Mouse (Mus musculus) spleen, postnatal 14 days (tissue): ENCODE measurements around the gene Zbtb48.
A peak's percentile ranks its signal among the peaks of the same experiment; 100 is the strongest.

Source experiments
- DNase-seq, 2 experiments: peaks; one replicate each; pipeline ENCODE4 v3.0.0; 2021 to 2022; ENCODE audit warnings: low spot score in 2 of 2

Zbtb48 gene

DNA sequence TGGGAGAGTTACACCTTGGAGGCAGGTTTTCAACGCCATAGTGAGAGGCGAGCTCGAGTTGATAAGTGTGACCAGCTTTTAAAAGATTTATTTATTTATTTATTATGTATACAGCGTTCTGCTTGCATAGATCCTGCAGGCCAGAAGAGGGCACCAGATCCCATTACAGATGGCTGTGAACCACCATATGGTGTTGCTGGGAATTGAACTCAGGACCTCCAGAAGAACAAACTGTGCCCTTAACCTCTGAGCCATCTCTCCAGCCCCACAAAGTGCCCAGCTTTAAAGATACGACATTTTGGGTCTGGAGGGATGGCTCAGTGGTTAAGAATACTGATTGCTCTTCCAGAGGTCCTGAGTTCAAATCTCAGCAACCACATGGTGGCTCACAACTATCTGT, 1.6 kb upstream of the Zbtb48 start:
- no peak for DNase-seq

DNA sequence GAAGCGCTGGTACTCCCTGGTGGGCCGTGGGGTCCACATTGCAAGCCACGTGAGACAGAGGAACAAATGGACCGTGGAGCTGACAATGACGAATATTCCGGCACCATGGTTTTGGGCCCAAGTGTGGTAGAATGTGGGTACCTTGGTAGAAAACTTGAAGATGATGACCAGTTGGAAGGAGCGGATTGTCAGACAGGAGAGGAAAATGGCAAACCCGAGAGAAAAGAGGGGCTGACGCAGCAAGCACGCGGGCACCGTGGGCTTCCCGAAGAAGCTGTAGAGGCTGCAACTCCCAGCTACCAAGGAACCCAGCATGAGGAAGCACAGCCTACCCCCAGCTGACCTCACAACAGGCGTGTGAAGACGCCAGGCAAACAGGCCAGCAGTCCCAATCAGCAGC, 985 bp upstream of the Zbtb48 start:
- DNase-seq: no peak

GRCm38 (mm10) chr4:152026751-152027508, 541 bp downstream of the Zbtb48 start:
- no peak for DNase-seq

- no peak for DNase-seq
These were observed 2.9 kb downstream of the Zbtb48 start for GRCm38 (mm10) chr4:152024525-152024924.

- DNase-seq: no peak
These were observed 5.0 kb downstream of the Zbtb48 start for GRCm38 (mm10) chr4:152022506-152022905.

DNA sequence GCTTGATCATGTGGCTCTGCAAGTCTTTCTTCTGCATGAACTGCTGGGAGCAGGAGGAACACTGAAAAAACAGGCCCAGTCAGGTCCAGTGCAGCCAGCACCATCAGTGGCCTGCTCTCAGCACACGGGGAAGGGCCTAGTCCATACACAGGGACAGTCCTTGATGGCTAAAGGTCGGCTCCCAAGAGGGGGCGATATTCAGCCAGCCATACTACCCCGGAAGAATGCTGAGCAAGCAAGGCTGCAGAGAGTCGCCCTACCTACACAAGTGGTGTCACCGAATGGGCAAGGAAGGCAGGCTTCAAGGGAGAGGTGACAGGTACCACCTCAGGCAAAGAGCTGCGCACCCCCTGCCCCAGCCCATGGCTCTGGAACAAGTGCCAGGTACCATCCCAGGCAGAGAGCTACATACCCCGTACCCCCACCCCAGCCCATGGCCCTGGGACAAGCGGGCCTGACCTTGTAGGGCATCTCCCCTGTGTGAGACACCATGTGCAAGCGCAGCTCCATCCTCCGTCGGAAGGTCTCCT, 5.8 kb downstream of the Zbtb48 start:
- DNase-seq: no peak

DNA sequence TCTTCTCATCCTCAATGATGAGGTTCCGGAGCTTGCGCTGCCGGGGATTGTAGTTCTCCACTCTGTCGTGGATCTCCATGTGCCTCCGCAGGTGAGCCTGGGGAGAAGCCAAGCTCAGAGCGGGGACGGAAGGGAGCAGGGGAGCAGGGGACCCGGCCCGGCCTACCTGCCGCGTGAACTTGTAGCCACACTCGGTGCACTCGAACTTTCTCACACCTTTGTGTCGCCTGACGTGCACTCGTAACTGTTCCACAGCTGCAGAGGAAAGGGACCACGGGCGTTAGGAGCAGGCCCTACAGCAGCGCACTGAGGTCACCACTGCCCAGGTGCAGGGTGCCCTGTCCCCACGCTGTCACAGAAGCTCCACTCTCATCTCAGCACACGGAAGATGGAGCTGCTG, 7.4 kb downstream of the Zbtb48 start:
- no peak for DNase-seq

- no peak for DNase-seq
These were observed 8.4 kb downstream of the Zbtb48 start for GRCm38 (mm10) chr4:152019073-152019472.

- no peak for DNase-seq
These were observed 14.2 kb downstream of the Zbtb48 start for GRCm38 (mm10) chr4:152013036-152013813.

- DNase-seq: no peak
These were observed 15.4 kb downstream of the Zbtb48 start for GRCm38 (mm10) chr4:152012109-152012508.

- no peak for DNase-seq
These were observed 16.2 kb downstream of the Zbtb48 start for GRCm38 (mm10) chr4:152011171-152011760.

DNA sequence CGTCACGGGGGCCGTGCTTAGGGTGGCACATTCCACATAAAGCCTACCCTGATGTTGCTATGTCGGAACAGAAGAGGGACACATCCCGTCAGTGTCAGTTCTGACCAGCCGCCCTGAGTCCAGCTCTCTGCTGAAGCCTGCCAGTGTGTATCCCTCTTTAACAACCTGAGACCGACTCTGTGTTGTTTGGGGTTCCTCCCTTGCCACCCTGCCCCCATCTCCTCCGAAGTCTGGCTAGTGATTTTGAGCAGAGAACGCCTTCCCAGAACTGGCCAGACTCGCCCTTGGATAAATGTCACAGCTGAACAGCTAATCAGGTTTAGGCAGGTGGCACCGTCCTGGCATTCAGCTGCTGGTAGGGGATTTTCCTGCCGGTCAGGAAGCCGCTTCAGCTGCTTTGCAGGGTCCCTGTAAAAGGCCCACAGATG, 16.8 kb downstream of the Zbtb48 start:
- no peak for DNase-seq

DNA sequence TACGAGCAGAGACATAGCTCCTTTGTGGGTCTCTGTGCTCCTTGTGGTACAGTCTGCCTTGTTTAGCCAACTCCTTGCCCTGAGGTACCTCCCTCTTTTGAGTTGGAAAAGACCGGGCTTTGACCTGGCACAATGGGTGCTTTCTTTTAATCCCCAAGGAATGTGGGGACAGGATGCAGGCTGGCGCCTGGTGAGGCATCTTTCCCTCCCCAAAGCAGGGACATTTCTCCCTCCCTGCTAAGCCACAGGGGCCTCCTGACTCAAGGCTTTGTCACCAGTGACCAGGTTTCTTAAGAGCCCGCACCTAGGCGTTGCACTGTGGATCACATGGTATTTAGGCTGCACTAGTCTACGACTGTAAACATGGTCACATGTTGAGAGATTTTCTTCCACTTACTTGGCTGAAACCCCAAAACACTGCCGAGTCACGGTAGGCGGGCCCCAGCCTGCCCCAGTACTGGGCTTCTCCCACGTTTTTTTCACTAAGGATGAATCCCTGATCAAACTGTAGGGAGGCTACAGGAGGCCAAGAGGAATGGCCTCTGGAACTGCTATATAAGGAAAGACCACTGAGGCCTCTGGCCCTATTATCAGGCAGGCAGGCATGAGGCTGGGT, 17.3 kb downstream of the Zbtb48 start:
- no peak for DNase-seq

- DNase-seq: peak in 1 of 2 experiments; percentile 40
These were observed 18.1 kb downstream of the Zbtb48 start for GRCm38 (mm10) chr4:152009076-152010051.

DNA sequence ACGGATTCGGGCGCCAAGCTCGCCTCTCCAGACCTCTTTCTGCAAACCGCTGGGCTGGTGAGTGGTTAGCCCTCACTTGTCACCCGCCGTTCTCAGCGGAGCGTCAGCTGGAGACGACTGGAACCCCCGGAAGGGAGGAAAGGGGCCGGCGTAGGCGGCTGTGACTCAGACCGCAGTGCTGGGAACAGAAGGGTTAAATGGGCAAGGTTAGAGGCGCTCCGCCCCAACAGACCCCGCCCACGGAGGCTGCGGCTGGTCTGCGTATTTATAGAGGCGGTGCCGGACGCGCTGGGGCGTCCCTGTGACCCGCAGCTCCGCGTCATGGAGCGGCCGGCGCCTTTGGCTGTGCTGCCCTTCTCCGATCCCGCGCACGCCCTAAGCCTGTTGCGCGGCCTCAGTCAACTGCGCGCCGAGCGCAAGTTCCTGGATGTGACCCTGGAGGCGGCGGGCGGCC, 18.8 kb downstream of the Zbtb48 start, which contains the start of gene Klhl21:
Klhl21 (plus strand) TSS at position 182 of the 454 bp plus-strand sequence.
- DNase-seq: peak; percentile 80 to 87

DNA sequence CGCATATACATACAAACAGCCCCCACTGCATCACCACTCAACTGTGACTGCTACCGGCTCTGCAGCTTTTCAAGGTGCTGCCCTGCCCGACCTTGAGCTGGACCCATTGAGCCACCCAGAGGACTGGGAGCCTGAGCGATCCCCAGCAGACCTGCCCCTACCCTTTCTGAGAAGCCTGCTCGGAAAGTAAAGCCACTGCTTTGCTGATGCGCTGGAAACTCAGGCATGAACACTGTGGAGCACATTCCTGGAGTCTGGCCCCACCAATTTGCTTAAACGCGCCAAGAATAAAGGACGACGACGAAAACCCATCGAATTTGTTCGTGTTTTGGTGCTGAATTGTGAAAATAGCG, 19.3 kb downstream of the Zbtb48 start:
- DNase-seq: no peak

DNA sequence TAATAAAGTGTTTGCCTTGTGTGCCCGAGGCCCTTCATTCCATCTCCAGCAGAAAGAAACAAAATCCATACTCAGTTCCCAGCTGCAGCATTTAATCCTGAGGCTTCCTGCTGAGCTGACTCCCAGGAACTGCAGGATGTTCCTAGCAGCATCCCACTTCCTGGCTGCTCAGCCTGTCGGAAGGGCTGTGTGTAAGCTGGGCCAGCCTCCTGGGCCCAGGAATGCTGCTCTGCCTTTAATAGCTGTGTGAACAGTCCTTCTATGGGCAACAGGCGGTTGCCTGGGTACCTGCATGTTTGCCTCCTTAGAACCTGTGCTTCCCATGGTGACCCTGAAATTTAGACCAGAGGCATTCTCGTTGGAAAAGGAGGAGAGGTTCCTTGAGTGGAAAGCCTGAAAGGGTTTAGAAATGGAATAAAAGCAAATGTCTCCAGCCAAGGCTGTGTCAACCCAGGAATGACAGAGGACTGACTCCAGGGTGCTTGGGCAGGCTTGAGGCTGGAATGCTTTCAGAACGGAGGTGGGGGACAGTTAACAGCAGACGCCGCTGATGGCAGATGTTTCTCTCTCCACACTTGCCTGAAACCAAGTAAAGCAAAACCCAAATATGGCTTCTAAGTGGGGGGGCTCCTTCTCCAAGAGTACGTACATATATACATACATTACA, 19.9 kb downstream of the Zbtb48 start:
- DNase-seq: no peak

DNA sequence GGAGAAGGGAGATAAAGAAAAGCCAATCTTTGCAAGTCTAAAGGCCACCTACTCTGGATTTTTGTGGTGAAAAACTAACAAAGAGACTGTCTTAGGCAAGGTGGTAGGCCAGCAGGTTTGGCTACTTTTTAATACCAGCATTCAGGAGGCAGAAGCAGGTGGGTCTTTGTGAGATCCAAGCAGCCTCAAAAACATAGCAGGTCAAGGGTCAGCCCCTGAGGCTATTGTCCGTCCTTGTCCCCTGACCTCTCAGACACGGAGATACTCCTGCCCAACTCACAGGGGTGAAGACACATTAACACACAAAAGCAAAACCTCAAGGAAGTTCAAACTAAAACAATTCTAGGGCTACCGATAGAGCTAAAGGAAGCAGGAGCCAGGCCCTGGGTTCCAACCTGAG, 20.7 kb downstream of the Zbtb48 start:
- no peak for DNase-seq

- DNase-seq: no peak
These were observed 21.3 kb downstream of the Zbtb48 start for GRCm38 (mm10) chr4:152006137-152006536.

DNA sequence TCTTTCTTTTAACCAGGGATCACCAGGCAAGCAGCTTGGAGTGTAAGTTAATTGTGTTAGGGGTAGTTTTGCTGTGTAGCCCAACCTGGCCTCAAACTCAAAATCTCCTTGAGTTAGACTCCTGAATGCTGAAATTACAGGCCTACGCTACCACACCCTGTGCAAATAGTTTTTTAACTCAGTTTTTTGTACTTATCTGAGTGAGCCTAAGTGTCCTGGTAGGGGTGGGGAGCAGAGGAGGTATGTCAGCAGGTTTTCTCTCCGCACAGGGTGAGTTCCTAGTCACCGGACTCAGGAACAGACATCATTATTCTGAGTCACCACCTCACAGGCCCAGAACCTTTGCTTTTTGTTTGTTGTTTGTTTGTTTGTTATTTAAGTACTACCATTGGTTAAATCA, 25.4 kb downstream of the Zbtb48 start:
- no peak for DNase-seq
